Mouse (Mus musculus): Measurements from ENCODE around the gene Tm7sf3. TPM values are rescaled to one million over a fixed set of nuclear protein-coding genes. Genes with fewer than 3 reads are reported as not detected.

Tm7sf3 gene
- total and polyA plus RNA-seq, 2 experiments from 2014 or later, result 37.2 to 43.9 TPM

DNA sequence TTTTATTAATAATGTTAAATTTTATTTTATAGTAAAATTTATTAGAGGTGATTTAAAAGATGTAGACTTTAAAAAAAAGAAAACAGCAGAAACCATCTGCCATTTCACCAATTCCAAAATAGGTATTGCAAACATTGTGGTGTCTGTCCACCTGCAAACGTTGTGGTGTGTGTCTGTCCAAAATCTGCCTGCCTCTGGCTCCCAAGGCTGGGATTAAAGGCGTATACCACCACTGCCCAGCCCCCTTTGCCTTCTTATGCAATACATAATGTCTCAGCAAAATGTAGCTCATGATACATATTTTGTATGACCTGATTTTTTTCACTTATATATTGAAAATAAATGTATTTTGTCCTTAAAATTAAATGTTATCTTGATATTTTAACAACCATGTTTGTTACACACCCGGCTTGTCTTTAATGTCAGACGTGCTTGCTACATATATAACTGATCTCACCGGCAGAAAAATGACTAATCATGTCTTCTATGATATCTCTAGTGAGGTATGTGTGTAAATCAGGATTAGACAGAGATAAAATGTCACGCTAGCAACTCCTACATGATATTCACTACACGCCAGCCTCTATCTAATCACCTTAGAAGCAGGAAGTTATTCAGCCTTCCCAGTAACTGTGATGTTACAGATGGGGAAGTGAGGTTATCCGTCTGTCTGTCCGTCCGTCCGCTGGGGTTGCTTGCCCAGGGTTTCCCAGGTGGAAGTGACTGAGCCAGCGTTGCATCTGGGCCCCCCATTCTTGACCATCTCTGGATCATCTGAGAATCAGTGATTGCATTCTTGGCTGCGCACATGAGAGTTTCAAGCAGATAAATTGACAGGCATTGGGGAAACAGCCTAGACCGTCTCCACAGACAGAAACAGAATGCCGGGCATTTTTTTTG, 28.6 kb upstream of the Tm7sf3 start:
- Histone ChIP-seq H3K9me3 (ENCODE audit: low read length) (0 out of 2 replicates have a peak, but pooled peaks cover 3% of the 10 kb centered on the region), H3K4me3 (ENCODE audit: low read length) (no peak overlapping the region), H3K27ac (no peak overlapping the region), H3K36me3 (ENCODE audit: insufficient read depth, low read length) (no peaks in the 10 kb centered on the region), H3K4me1 (ENCODE audit: insufficient read depth, low read length) (no peaks in the 10 kb centered on the region), H3K27me3 (ENCODE audit: insufficient read depth, low read length) (no peaks in the 10 kb centered on the region), H3K9ac (replicated peaks; ENCODE audit: low read length) (no peak overlapping the region), H3K4me2 (ENCODE audit: low read depth, low read length) (no peak overlapping the region)
- no peak for ATAC-seq
- no peak for DNase-seq (ENCODE audit: low spot score)
- TF ChIP-seq CTCF (IDR thresholded peaks at IDR 0.05; ENCODE audit: low read depth), result no peak
- WGBS, result 89% methylated on average over 15 of the region's 15 CpGs

DNA sequence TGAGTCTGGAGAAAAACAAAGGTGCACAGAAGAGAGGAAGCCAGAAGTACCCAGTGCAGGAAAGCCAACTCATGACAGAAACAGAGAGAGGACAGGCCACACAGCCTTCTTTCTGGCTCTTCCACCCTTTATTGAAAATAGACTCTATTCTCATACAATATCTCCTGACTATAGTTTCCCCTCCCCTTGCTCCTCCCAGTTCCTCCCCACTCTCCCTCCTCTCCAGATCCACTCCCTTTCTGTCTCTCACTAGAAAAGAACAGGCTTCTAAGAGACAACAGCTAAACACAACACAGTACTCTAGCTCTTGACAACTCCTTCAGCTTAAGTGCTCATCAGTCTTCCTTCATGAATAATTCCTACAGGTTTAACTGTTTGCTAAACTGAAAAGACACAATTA, 26.0 kb upstream of the Tm7sf3 start:
- Histone ChIP-seq H3K36me3 (ENCODE audit: insufficient read depth, low read length) (no peaks in the 10 kb centered on the region), H3K9ac (replicated peaks; ENCODE audit: low read length) (no peak overlapping the region), H3K4me2 (ENCODE audit: low read depth, low read length) (no peak overlapping the region), H3K9me3 (ENCODE audit: low read length) (0 out of 2 replicates have a peak, but pooled peaks cover 3% of the 10 kb centered on the region), H3K4me3 (ENCODE audit: low read length) (no peak overlapping the region), H3K27ac (no peak overlapping the region), H3K4me1 (ENCODE audit: insufficient read depth, low read length) (no peaks in the 10 kb centered on the region), H3K27me3 (ENCODE audit: insufficient read depth, low read length) (no peaks in the 10 kb centered on the region)
- TF ChIP-seq CTCF (IDR thresholded peaks at IDR 0.05; ENCODE audit: low read depth), result no peak
- ATAC-seq, result no peak
- DNase-seq (ENCODE audit: low spot score), result no peak

DNA sequence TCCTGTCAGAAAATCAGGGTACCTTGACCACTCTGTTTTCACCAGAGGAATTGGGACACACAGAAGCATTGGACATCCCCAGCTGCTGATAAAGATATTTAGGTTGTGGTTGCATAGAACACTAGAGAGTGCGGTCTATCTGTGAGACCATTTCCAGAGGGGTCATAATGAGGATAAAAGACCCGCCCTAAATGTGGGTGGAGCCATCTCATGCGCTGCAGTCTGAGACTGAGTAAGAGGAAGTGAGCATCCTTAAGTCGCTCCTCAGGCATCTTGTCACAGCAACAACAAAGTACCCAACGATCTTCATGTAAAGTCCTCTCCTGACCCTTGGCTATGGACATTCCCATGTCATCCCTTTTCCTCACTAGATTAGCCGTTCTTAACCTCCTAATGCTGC, 24.2 kb upstream of the Tm7sf3 start:
- H3K36me3 ChIP-seq (ENCODE audit: insufficient read depth, low read length), result no peaks in the 10 kb centered on the region
- H3K9me3 ChIP-seq (ENCODE audit: low read length), result 0 out of 2 replicates have a peak, but pooled peaks cover 3% of the 10 kb centered on the region
- no peak overlapping the region for H3K27ac ChIP-seq
- H3K9ac ChIP-seq (replicated peaks; ENCODE audit: low read length), result no peak overlapping the region
- no peak for TF ChIP-seq CTCF (IDR thresholded peaks at IDR 0.05; ENCODE audit: low read depth)
- H3K4me3 ChIP-seq (ENCODE audit: low read length), result no peak overlapping the region
- no peaks in the 10 kb centered on the region for H3K27me3 ChIP-seq (ENCODE audit: insufficient read depth, low read length)
- ATAC-seq (no peak), DNase-seq (ENCODE audit: low spot score) (no peak)
- WGBS, result 81% methylated on average over 6 of the region's 6 CpGs
- H3K4me1 ChIP-seq (ENCODE audit: insufficient read depth, low read length), result no peaks in the 10 kb centered on the region
- no peak overlapping the region for H3K4me2 ChIP-seq (ENCODE audit: low read depth, low read length)

DNA sequence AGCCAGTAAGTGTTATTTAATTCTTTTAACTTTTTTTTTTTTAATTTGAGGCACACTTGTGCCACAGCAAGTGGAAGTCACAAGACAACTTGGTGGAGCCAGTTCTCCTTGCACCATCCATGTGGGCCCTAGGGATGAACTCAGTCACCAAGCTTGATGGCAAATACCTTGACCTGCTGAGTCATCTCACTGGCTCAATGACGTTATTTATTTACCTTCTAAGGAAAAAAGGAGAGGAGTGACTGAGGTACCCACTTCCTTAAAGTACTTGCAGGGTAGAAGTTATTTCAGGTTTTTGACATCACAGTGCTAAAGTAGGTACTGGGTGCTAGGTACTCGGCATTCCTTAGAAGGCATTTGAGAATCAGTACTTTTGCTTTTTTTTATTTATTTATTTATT, 22.8 kb upstream of the Tm7sf3 start:
- no peak overlapping the region for H3K4me3 ChIP-seq (ENCODE audit: low read length)
- TF ChIP-seq CTCF (IDR thresholded peaks at IDR 0.05; ENCODE audit: low read depth), result no peak

DNA sequence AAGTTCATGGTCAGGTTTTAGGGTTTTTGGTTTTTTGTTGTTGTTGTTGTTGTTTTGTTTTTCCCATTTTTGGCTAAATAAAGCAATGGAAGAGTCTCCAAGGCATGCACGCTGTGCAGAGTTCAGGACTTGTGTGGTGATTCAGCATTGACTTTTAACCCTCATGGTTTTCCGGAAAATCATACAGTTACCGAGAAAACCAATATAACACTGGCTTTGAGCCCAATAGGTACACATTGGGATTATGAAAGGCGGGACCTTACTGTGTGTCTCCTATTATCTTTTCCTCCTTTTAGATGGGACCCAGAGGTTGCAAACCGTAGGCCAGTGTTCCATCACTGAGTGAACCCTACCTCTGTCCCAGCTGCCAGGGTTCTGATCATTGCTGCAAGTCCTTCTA, 22.3 kb upstream of the Tm7sf3 start:
- 94% methylated on average over 5 of the region's 5 CpGs for WGBS
- H3K4me3 ChIP-seq (ENCODE audit: low read length), result no peak overlapping the region
- no peaks in the 10 kb centered on the region for H3K27me3 ChIP-seq (ENCODE audit: insufficient read depth, low read length)
- H3K9ac ChIP-seq (replicated peaks; ENCODE audit: low read length), result no peak overlapping the region
- no peaks in the 10 kb centered on the region for H3K36me3 ChIP-seq (ENCODE audit: insufficient read depth, low read length)
- TF ChIP-seq CTCF (IDR thresholded peaks at IDR 0.05; ENCODE audit: low read depth), result no peak
- no peak for ATAC-seq
- H3K4me2 ChIP-seq (ENCODE audit: low read depth, low read length), result no peak overlapping the region
- H3K27ac ChIP-seq, result no peak overlapping the region
- H3K4me1 ChIP-seq (ENCODE audit: insufficient read depth, low read length), result no peaks in the 10 kb centered on the region
- DNase-seq (ENCODE audit: low spot score), result no peak
- H3K9me3 ChIP-seq (ENCODE audit: low read length), result no peaks in the 10 kb centered on the region

More for the DNA sequence above, 22.8 kb upstream of the Tm7sf3 start:
- ATAC-seq (no peak), DNase-seq (ENCODE audit: low spot score) (no peak)
- no peaks in the 10 kb centered on the region for H3K36me3 ChIP-seq (ENCODE audit: insufficient read depth, low read length)
- no peaks in the 10 kb centered on the region for H3K4me1 ChIP-seq (ENCODE audit: insufficient read depth, low read length)
- 0 out of 2 replicates have a peak, but pooled peaks cover 2% of the 10 kb centered on the region for H3K9me3 ChIP-seq (ENCODE audit: low read length)
- no peaks in the 10 kb centered on the region for H3K27me3 ChIP-seq (ENCODE audit: insufficient read depth, low read length)
- no peak overlapping the region for H3K27ac ChIP-seq
- WGBS, result 80% methylated on average over 2 of the region's 2 CpGs
- no peak overlapping the region for H3K9ac ChIP-seq (replicated peaks; ENCODE audit: low read length)
- no peak overlapping the region for H3K4me2 ChIP-seq (ENCODE audit: low read depth, low read length)

DNA sequence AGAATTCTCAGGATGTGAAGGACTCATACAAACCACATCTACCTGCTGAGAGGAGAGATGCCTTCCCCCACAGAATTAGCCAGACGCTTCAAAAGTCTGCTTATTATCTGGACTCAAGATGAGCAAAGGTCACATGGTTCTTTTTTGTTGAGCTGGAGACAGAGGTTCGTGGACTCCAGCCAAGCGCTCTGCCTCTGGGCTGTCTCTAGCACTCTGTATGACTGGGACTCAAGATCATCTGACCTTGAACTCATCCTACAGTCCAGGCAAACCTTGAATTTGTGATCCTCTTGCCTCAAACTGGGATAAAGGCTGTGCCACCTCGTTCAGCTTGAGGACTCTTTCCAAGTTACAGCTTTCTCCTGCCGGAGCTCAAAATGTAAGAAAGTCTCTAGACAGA, 21.5 kb upstream of the Tm7sf3 start:
- H3K9me3 ChIP-seq (ENCODE audit: low read length), result no peaks in the 10 kb centered on the region
- H3K4me3 ChIP-seq (ENCODE audit: low read length), result no peak overlapping the region
- DNase-seq (ENCODE audit: low spot score), result no peak
- no peak overlapping the region for H3K9ac ChIP-seq (replicated peaks; ENCODE audit: low read length)
- H3K4me2 ChIP-seq (ENCODE audit: low read depth, low read length), result no peak overlapping the region
- ATAC-seq, result no peak
- no peak overlapping the region for H3K27ac ChIP-seq
- WGBS, result 59% methylated on average over 5 of the region's 5 CpGs
- H3K36me3 ChIP-seq (ENCODE audit: insufficient read depth, low read length), result no peaks in the 10 kb centered on the region
- H3K27me3 ChIP-seq (ENCODE audit: insufficient read depth, low read length), result no peaks in the 10 kb centered on the region
- H3K4me1 ChIP-seq (ENCODE audit: insufficient read depth, low read length), result no peaks in the 10 kb centered on the region
- TF ChIP-seq CTCF (IDR thresholded peaks at IDR 0.05; ENCODE audit: low read depth), result no peak

DNA sequence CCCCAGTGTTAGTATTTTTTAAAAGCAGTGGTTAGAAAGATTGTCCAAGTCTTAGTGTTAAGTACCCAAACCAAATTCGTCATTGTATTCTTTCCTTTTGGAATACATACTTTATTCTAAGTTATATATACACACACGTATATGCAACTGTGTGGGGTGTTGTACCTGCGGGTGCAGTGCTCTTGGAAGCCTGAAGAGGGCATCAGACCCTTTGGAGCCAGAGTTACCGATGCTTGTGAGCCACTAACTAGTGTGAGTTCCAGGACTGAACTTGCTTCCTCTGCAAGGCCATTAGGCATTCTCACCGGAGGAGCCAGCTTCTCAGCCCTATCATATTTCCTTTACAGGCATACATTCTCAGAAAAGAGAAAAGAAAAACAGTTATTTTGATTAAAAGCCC, 20.1 kb upstream of the Tm7sf3 start:
- peak; percentile 76 for TF ChIP-seq CTCF (IDR thresholded peaks at IDR 0.05; ENCODE audit: low read depth)
- no peak for ATAC-seq
- 37% methylated on average over 5 of the region's 5 CpGs for WGBS
- H3K9ac ChIP-seq (replicated peaks; ENCODE audit: low read length), result no peak overlapping the region
- H3K9me3 ChIP-seq (ENCODE audit: low read length), result no peaks in the 10 kb centered on the region
- peak; percentile 52 for DNase-seq (ENCODE audit: low spot score)
- no peaks in the 10 kb centered on the region for H3K27me3 ChIP-seq (ENCODE audit: insufficient read depth, low read length)
- H3K36me3 ChIP-seq (ENCODE audit: insufficient read depth, low read length), result no peaks in the 10 kb centered on the region
- H3K4me3 ChIP-seq (ENCODE audit: low read length), result no peak overlapping the region
- no peak overlapping the region for H3K27ac ChIP-seq
- H3K4me2 ChIP-seq (ENCODE audit: low read depth, low read length), result no peak overlapping the region
- H3K4me1 ChIP-seq (ENCODE audit: insufficient read depth, low read length), result no peaks in the 10 kb centered on the region
